Mouse (Mus musculus): Measurements from ENCODE around the gene Shroom2. TPM values are rescaled to one million over a fixed set of nuclear protein-coding genes. Genes with fewer than 3 reads are reported as not detected.

Shroom2 gene
- polyA plus RNA-seq (2012; rRNA removed): 1.3 and 1.5 TPM in 2 replicates

- Histone ChIP-seq H3K4me1 (replicated peaks; ENCODE audit: control insufficient read depth, insufficient read depth, low read length) (no peaks in the 10 kb centered on the region), H3K4me3 (ENCODE audit: control insufficient read depth, insufficient read depth, low read length) (peak within 1 kb of the TSS; percentile 19), H3K27ac (ENCODE audit: control insufficient read depth, insufficient read depth, low read length) (no peak within 1 kb of the TSS), H3K36me3 (ENCODE audit: control insufficient read depth, insufficient read depth, low read length) (no peaks in the 10 kb centered on the region), H3K27me3 (ENCODE audit: control insufficient read depth, insufficient read depth, low read length) (no peaks in the 10 kb centered on the region)
- TF ChIP-seq POLR2A (IDR thresholded peaks at IDR 0.05; ENCODE audit: control insufficient read depth, extremely low read depth, insufficient read depth, low read length, poor library complexity) (no peak), CTCF (IDR thresholded peaks at IDR 0.05; ENCODE audit: borderline replicate concordance, control insufficient read depth, extremely low read depth, insufficient read depth, low read length, poor library complexity) (no peak)
- no peak for DNase-seq
- WGBS: 5% methylated on average over 55 of the region's 55 CpGs
These were observed at the start of gene Shroom2 for GRCm38 (mm10) chrX:152768891-152769599. Shroom2 (minus strand) TSS chrX:152769465.

- Histone ChIP-seq H3K4me1 (replicated peaks; ENCODE audit: control insufficient read depth, insufficient read depth, low read length) (no peaks in the 10 kb centered on the region), H3K36me3 (ENCODE audit: control insufficient read depth, insufficient read depth, low read length) (no peaks in the 10 kb centered on the region), H3K27me3 (ENCODE audit: control insufficient read depth, insufficient read depth, low read length) (no peaks in the 10 kb centered on the region), H3K27ac (ENCODE audit: control insufficient read depth, insufficient read depth, low read length) (no peak overlapping the region), H3K4me3 (ENCODE audit: control insufficient read depth, insufficient read depth, low read length) (no peak overlapping the region)
- no peak for DNase-seq
- TF ChIP-seq POLR2A (IDR thresholded peaks at IDR 0.05; ENCODE audit: control insufficient read depth, extremely low read depth, insufficient read depth, low read length, poor library complexity) (no peak), CTCF (IDR thresholded peaks at IDR 0.05; ENCODE audit: borderline replicate concordance, control insufficient read depth, extremely low read depth, insufficient read depth, low read length, poor library complexity) (no peak)
These were observed 49.7 kb upstream of the Shroom2 start for GRCm38 (mm10) chrX:152818996-152819395.

- Histone ChIP-seq H3K4me3 (ENCODE audit: control insufficient read depth, insufficient read depth, low read length) (no peak overlapping the region), H3K36me3 (ENCODE audit: control insufficient read depth, insufficient read depth, low read length) (no peaks in the 10 kb centered on the region), H3K27ac (ENCODE audit: control insufficient read depth, insufficient read depth, low read length) (no peak overlapping the region), H3K4me1 (replicated peaks; ENCODE audit: control insufficient read depth, insufficient read depth, low read length) (no peaks in the 10 kb centered on the region), H3K27me3 (ENCODE audit: control insufficient read depth, insufficient read depth, low read length) (no peaks in the 10 kb centered on the region)
- 8% methylated on average over 3 of the region's 3 CpGs for WGBS
- DNase-seq: no peak
- TF ChIP-seq CTCF (IDR thresholded peaks at IDR 0.05; ENCODE audit: borderline replicate concordance, control insufficient read depth, extremely low read depth, insufficient read depth, low read length, poor library complexity) (no peak), POLR2A (IDR thresholded peaks at IDR 0.05; ENCODE audit: control insufficient read depth, extremely low read depth, insufficient read depth, low read length, poor library complexity) (no peak)
These were observed 44.1 kb upstream of the Shroom2 start for GRCm38 (mm10) chrX:152813339-152813738.

- no peak overlapping the region for H3K4me3 ChIP-seq (ENCODE audit: control insufficient read depth, insufficient read depth, low read length)
- H3K27me3 ChIP-seq (ENCODE audit: control insufficient read depth, insufficient read depth, low read length): no peaks in the 10 kb centered on the region
- no peak overlapping the region for H3K27ac ChIP-seq (ENCODE audit: control insufficient read depth, insufficient read depth, low read length)
- no peak for DNase-seq
- no peaks in the 10 kb centered on the region for H3K4me1 ChIP-seq (replicated peaks; ENCODE audit: control insufficient read depth, insufficient read depth, low read length)
- no peak for TF ChIP-seq POLR2A (IDR thresholded peaks at IDR 0.05; ENCODE audit: control insufficient read depth, extremely low read depth, insufficient read depth, low read length, poor library complexity)
- TF ChIP-seq CTCF (IDR thresholded peaks at IDR 0.05; ENCODE audit: borderline replicate concordance, control insufficient read depth, extremely low read depth, insufficient read depth, low read length, poor library complexity): no peak
- H3K36me3 ChIP-seq (ENCODE audit: control insufficient read depth, insufficient read depth, low read length): no peaks in the 10 kb centered on the region
These were observed 36.1 kb upstream of the Shroom2 start for GRCm38 (mm10) chrX:152805317-152805716.

GRCm38 (mm10) chrX:152788611-152789010, 19.3 kb upstream of the Shroom2 start:
- no peak for TF ChIP-seq POLR2A (IDR thresholded peaks at IDR 0.05; ENCODE audit: control insufficient read depth, extremely low read depth, insufficient read depth, low read length, poor library complexity)
- TF ChIP-seq CTCF (IDR thresholded peaks at IDR 0.05; ENCODE audit: borderline replicate concordance, control insufficient read depth, extremely low read depth, insufficient read depth, low read length, poor library complexity): no peak
- Histone ChIP-seq H3K4me1 (replicated peaks; ENCODE audit: control insufficient read depth, insufficient read depth, low read length) (no peaks in the 10 kb centered on the region), H3K4me3 (ENCODE audit: control insufficient read depth, insufficient read depth, low read length) (no peak overlapping the region), H3K36me3 (ENCODE audit: control insufficient read depth, insufficient read depth, low read length) (no peaks in the 10 kb centered on the region), H3K27ac (ENCODE audit: control insufficient read depth, insufficient read depth, low read length) (no peak overlapping the region), H3K27me3 (ENCODE audit: control insufficient read depth, insufficient read depth, low read length) (no peaks in the 10 kb centered on the region)
- WGBS: 90% methylated on average over 2 of the region's 2 CpGs
- DNase-seq: no peak

- no peak for DNase-seq
- no peak overlapping the region for H3K4me3 ChIP-seq (ENCODE audit: control insufficient read depth, insufficient read depth, low read length)
- no peak for TF ChIP-seq CTCF (IDR thresholded peaks at IDR 0.05; ENCODE audit: borderline replicate concordance, control insufficient read depth, extremely low read depth, insufficient read depth, low read length, poor library complexity)
- TF ChIP-seq POLR2A (IDR thresholded peaks at IDR 0.05; ENCODE audit: control insufficient read depth, extremely low read depth, insufficient read depth, low read length, poor library complexity): no peak
- H3K4me1 ChIP-seq (replicated peaks; ENCODE audit: control insufficient read depth, insufficient read depth, low read length): no peaks in the 10 kb centered on the region
- no peaks in the 10 kb centered on the region for H3K27me3 ChIP-seq (ENCODE audit: control insufficient read depth, insufficient read depth, low read length)
- no peak overlapping the region for H3K27ac ChIP-seq (ENCODE audit: control insufficient read depth, insufficient read depth, low read length)
- WGBS: 68% methylated on average over 1 of the region's 1 CpGs
- H3K36me3 ChIP-seq (ENCODE audit: control insufficient read depth, insufficient read depth, low read length): no peaks in the 10 kb centered on the region
These were observed 18.9 kb upstream of the Shroom2 start for GRCm38 (mm10) chrX:152788129-152788528.
